Mouse (Mus musculus): ENCODE data around the gene Stac2. TPM values are rescaled to one million over a fixed set of nuclear protein-coding genes. Genes with fewer than 3 reads are reported as not detected.

The Stac2 gene
- polyA plus RNA-seq, 1 experiment from 2014 or later, result 0.59 TPM

GRCm38 (mm10) chr11:98080450-98080849 lies 27.2 kb upstream of the Stac2 start:
- 87% methylated on average over 6 of the region's 6 CpGs for WGBS
- H3K36me3 ChIP-seq (ENCODE audit: control insufficient read depth, insufficient read depth, low read length), result peaks cover 15% of the 10 kb centered on the region; the same call in 1 of the 2 replicates
- H3K4me3 ChIP-seq (ENCODE audit: control insufficient read depth in 1 of 2, insufficient read depth in 1 of 2, low read depth in 1 of 2, low read length in 2 of 2), result no peak overlapping the region
- H3K4me1 ChIP-seq (ENCODE audit: control insufficient read depth in 2 of 2, insufficient read depth in 2 of 2, low read length in 2 of 2), result peaks cover 10 to 19% of the 10 kb centered on the region in 2 experiments
- no peaks in the 10 kb centered on the region for H3K9me3 ChIP-seq (ENCODE audit: control insufficient read depth, low read length)
- no peak for ATAC-seq (ENCODE audit: insufficient number of reproducible peaks, insufficient read depth, low FRiP score, low read depth)
- H3K27ac ChIP-seq (replicated peaks in 1 of 2; ENCODE audit: control insufficient read depth in 1 of 2, insufficient read depth in 1 of 2, low read depth in 2 of 2, low read length in 2 of 2), result no peak overlapping the region
- H3K27me3 ChIP-seq (ENCODE audit: control insufficient read depth, insufficient read depth, low read length), result no peaks in the 10 kb centered on the region
- no peak overlapping the region for H3K9ac ChIP-seq (ENCODE audit: low read length)
- H3K4me2 ChIP-seq (ENCODE audit: low read length), result no peak overlapping the region

GRCm38 (mm10) chr11:98077086-98077485 lies 23.8 kb upstream of the Stac2 start:
- H3K4me3 ChIP-seq (ENCODE audit: control insufficient read depth in 1 of 2, insufficient read depth in 1 of 2, low read depth in 1 of 2, low read length in 2 of 2), result no peak overlapping the region
- no peaks in the 10 kb centered on the region for H3K27me3 ChIP-seq (ENCODE audit: control insufficient read depth, insufficient read depth, low read length)
- 0 out of 2 replicates have a peak, but pooled peaks cover 3% of the 10 kb centered on the region for H3K36me3 ChIP-seq (ENCODE audit: control insufficient read depth, insufficient read depth, low read length)
- H3K4me1 ChIP-seq (ENCODE audit: control insufficient read depth in 2 of 2, insufficient read depth in 2 of 2, low read length in 2 of 2), result peaks cover 15 to 26% of the 10 kb centered on the region in 2 experiments
- H3K27ac ChIP-seq (replicated peaks in 1 of 2; ENCODE audit: control insufficient read depth in 1 of 2, insufficient read depth in 1 of 2, low read depth in 2 of 2, low read length in 2 of 2), result no peak overlapping the region
- ATAC-seq (ENCODE audit: insufficient number of reproducible peaks, insufficient read depth, low FRiP score, low read depth), result no peak
- WGBS, result 40% methylated on average over 8 of the region's 8 CpGs
- no peak overlapping the region for H3K4me2 ChIP-seq (ENCODE audit: low read length)
- H3K9me3 ChIP-seq (ENCODE audit: control insufficient read depth, low read length), result 0 out of 2 replicates have a peak, but pooled peaks cover 3% of the 10 kb centered on the region
- H3K9ac ChIP-seq (ENCODE audit: low read length), result no peak overlapping the region

- Histone ChIP-seq H3K27ac (replicated peaks in 1 of 2; ENCODE audit: control insufficient read depth in 1 of 2, insufficient read depth in 1 of 2, low read depth in 2 of 2, low read length in 2 of 2) (peak overlapping the region; percentile 77 to 80), H3K4me3 (ENCODE audit: control insufficient read depth in 1 of 2, insufficient read depth in 1 of 2, low read depth in 1 of 2, low read length in 2 of 2) (no peak overlapping the region; a peak in 2 of 4 replicates), H3K4me2 (ENCODE audit: low read length) (peak overlapping the region; percentile 56), H3K36me3 (ENCODE audit: control insufficient read depth, insufficient read depth, low read length) (no peaks in the 10 kb centered on the region), H3K4me1 (ENCODE audit: control insufficient read depth in 2 of 2, insufficient read depth in 2 of 2, low read length in 2 of 2) (peaks cover 15 to 26% of the 10 kb centered on the region in 2 experiments), H3K9ac (ENCODE audit: low read length) (peak overlapping the region; percentile 51), H3K27me3 (ENCODE audit: control insufficient read depth, insufficient read depth, low read length) (no peaks in the 10 kb centered on the region), H3K9me3 (ENCODE audit: control insufficient read depth, low read length) (0 out of 2 replicates have a peak, but pooled peaks cover 5% of the 10 kb centered on the region)
- ATAC-seq (ENCODE audit: insufficient number of reproducible peaks, insufficient read depth, low FRiP score, low read depth), result peak; percentile 59; the same call in 1 of the 2 replicates
- 22% methylated on average over 13 of the region's 13 CpGs for WGBS
These were observed 22.0 kb upstream of the Stac2 start for GRCm38 (mm10) chr11:98075195-98075808.

GRCm38 (mm10) chr11:98073442-98073841 lies 20.2 kb upstream of the Stac2 start:
- H3K4me1 ChIP-seq (ENCODE audit: control insufficient read depth in 2 of 2, insufficient read depth in 2 of 2, low read length in 2 of 2), result peaks cover 15 to 26% of the 10 kb centered on the region in 2 experiments
- H3K9ac ChIP-seq (ENCODE audit: low read length), result no peak overlapping the region
- 0 out of 2 replicates have a peak, but pooled peaks cover 5% of the 10 kb centered on the region for H3K9me3 ChIP-seq (ENCODE audit: control insufficient read depth, low read length)
- no peaks in the 10 kb centered on the region for H3K36me3 ChIP-seq (ENCODE audit: control insufficient read depth, insufficient read depth, low read length)
- no peak overlapping the region for H3K4me3 ChIP-seq (ENCODE audit: control insufficient read depth in 1 of 2, insufficient read depth in 1 of 2, low read depth in 1 of 2, low read length in 2 of 2)
- WGBS, result 75% methylated on average over 4 of the region's 4 CpGs
- H3K27ac ChIP-seq (replicated peaks in 1 of 2; ENCODE audit: control insufficient read depth in 1 of 2, insufficient read depth in 1 of 2, low read depth in 2 of 2, low read length in 2 of 2), result no peak overlapping the region
- no peaks in the 10 kb centered on the region for H3K27me3 ChIP-seq (ENCODE audit: control insufficient read depth, insufficient read depth, low read length)
- no peak for ATAC-seq (ENCODE audit: insufficient number of reproducible peaks, insufficient read depth, low FRiP score, low read depth)
- H3K4me2 ChIP-seq (ENCODE audit: low read length), result no peak overlapping the region

GRCm38 (mm10) chr11:98067255-98067654 lies 14.0 kb upstream of the Stac2 start:
- no peaks in the 10 kb centered on the region for H3K36me3 ChIP-seq (ENCODE audit: control insufficient read depth, insufficient read depth, low read length)
- H3K4me2 ChIP-seq (ENCODE audit: low read length), result no peak overlapping the region
- H3K27ac ChIP-seq (replicated peaks in 1 of 2; ENCODE audit: control insufficient read depth in 1 of 2, insufficient read depth in 1 of 2, low read depth in 2 of 2, low read length in 2 of 2), result no peak overlapping the region
- H3K4me3 ChIP-seq (ENCODE audit: control insufficient read depth in 1 of 2, insufficient read depth in 1 of 2, low read depth in 1 of 2, low read length in 2 of 2), result no peak overlapping the region
- H3K9me3 ChIP-seq (ENCODE audit: control insufficient read depth, low read length), result 0 out of 2 replicates have a peak, but pooled peaks cover 8% of the 10 kb centered on the region
- H3K27me3 ChIP-seq (ENCODE audit: control insufficient read depth, insufficient read depth, low read length), result no peaks in the 10 kb centered on the region
- 93% methylated on average over 21 of the region's 21 CpGs for WGBS
- H3K4me1 ChIP-seq (ENCODE audit: control insufficient read depth in 2 of 2, insufficient read depth in 2 of 2, low read length in 2 of 2), result 0 out of 4 replicates have a peak, but pooled peaks cover 0 to under 1% of the 10 kb centered on the region in 2 experiments
- H3K9ac ChIP-seq (ENCODE audit: low read length), result no peak overlapping the region
- no peak for ATAC-seq (ENCODE audit: insufficient number of reproducible peaks, insufficient read depth, low FRiP score, low read depth)

GRCm38 (mm10) chr11:98066201-98066600 lies 12.9 kb upstream of the Stac2 start:
- no peak overlapping the region for H3K4me3 ChIP-seq (ENCODE audit: control insufficient read depth in 1 of 2, insufficient read depth in 1 of 2, low read depth in 1 of 2, low read length in 2 of 2)
- no peak overlapping the region for H3K9ac ChIP-seq (ENCODE audit: low read length)
- no peak overlapping the region for H3K4me2 ChIP-seq (ENCODE audit: low read length)
- no peaks in the 10 kb centered on the region for H3K36me3 ChIP-seq (ENCODE audit: control insufficient read depth, insufficient read depth, low read length)
- 0 out of 2 replicates have a peak, but pooled peaks cover 6% of the 10 kb centered on the region for H3K9me3 ChIP-seq (ENCODE audit: control insufficient read depth, low read length)
- WGBS, result 88% methylated on average over 12 of the region's 12 CpGs
- ATAC-seq (ENCODE audit: insufficient number of reproducible peaks, insufficient read depth, low FRiP score, low read depth), result no peak
- no peak overlapping the region for H3K27ac ChIP-seq (replicated peaks in 1 of 2; ENCODE audit: control insufficient read depth in 1 of 2, insufficient read depth in 1 of 2, low read depth in 2 of 2, low read length in 2 of 2)
- H3K4me1 ChIP-seq (ENCODE audit: control insufficient read depth in 2 of 2, insufficient read depth in 2 of 2, low read length in 2 of 2), result 0 out of 4 replicates have a peak, but pooled peaks cover 0 to 6% of the 10 kb centered on the region in 2 experiments
- no peaks in the 10 kb centered on the region for H3K27me3 ChIP-seq (ENCODE audit: control insufficient read depth, insufficient read depth, low read length)

- ATAC-seq (ENCODE audit: insufficient number of reproducible peaks, insufficient read depth, low FRiP score, low read depth), result no peak
- no peak overlapping the region; a peak in 1 of 4 replicates for H3K27ac ChIP-seq (replicated peaks in 1 of 2; ENCODE audit: control insufficient read depth in 1 of 2, insufficient read depth in 1 of 2, low read depth in 2 of 2, low read length in 2 of 2)
- no peak overlapping the region for H3K9ac ChIP-seq (ENCODE audit: low read length)
- H3K4me3 ChIP-seq (ENCODE audit: control insufficient read depth in 1 of 2, insufficient read depth in 1 of 2, low read depth in 1 of 2, low read length in 2 of 2), result no peak overlapping the region
- no peaks in the 10 kb centered on the region for H3K36me3 ChIP-seq (ENCODE audit: control insufficient read depth, insufficient read depth, low read length)
- H3K4me2 ChIP-seq (ENCODE audit: low read length), result no peak overlapping the region
- WGBS, result 54% methylated on average over 6 of the region's 6 CpGs
- H3K27me3 ChIP-seq (ENCODE audit: control insufficient read depth, insufficient read depth, low read length), result no peaks in the 10 kb centered on the region
- H3K4me1 ChIP-seq (ENCODE audit: control insufficient read depth in 2 of 2, insufficient read depth in 2 of 2, low read length in 2 of 2), result peaks cover 8 to 15% of the 10 kb centered on the region in 2 experiments; a peak in 2 of 4 replicates
- 0 out of 2 replicates have a peak, but pooled peaks cover 3% of the 10 kb centered on the region for H3K9me3 ChIP-seq (ENCODE audit: control insufficient read depth, low read length)
These were observed 8.8 kb upstream of the Stac2 start for GRCm38 (mm10) chr11:98061904-98062562.

All from heart, embryonic 14.5 days (tissue).